Mouse (Mus musculus) frontal cortex, postnatal 14 days (tissue): ENCODE results near the gene Dcaf10.
"Not testable (repeated sequence)": the region's sequence is repeated elsewhere in the genome, so short reads cannot be mapped to it uniquely, and the experiment has no call there.

Source experiments
- DNase-seq, 2 experiments: peaks; one replicate each; pipeline ENCODE4 v3.0.0; 2022; ENCODE audit warnings: low spot score in 2 of 2

Gene Dcaf10

DNA sequence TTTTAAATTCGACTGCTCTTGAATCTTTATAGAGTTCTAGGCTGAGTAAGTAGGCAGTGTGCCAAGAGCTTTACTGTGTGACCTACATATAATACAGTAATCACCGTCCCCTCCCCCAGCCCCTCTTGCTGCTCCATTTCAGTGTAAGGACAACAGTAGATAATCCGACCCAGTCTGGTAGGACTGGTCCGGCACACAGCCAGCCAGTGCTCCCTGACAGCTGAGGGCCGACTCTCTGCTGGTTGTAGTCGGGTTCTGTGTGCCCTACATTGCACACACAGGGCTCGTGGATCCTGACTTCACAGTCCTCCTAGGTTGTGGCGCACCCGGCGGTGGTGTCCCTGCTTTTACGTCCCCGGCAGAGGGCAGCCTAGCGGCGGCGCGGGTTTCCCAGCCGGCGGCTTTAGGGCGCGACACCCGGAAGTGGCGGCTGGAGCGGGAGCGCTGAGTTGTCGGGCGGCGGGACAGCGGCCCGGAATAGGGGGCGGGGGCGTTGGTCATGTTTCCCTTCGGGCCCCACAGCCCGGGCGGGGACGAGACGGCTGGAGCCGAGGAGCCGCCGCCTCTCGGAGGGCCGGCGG, at the start of gene Dcaf10:
Gene Dcaf10, plus strand, starts transcription at position 433 of the 581 bp plus-strand sequence.
- DNase-seq, result peak; percentile 80 to 91

DNA sequence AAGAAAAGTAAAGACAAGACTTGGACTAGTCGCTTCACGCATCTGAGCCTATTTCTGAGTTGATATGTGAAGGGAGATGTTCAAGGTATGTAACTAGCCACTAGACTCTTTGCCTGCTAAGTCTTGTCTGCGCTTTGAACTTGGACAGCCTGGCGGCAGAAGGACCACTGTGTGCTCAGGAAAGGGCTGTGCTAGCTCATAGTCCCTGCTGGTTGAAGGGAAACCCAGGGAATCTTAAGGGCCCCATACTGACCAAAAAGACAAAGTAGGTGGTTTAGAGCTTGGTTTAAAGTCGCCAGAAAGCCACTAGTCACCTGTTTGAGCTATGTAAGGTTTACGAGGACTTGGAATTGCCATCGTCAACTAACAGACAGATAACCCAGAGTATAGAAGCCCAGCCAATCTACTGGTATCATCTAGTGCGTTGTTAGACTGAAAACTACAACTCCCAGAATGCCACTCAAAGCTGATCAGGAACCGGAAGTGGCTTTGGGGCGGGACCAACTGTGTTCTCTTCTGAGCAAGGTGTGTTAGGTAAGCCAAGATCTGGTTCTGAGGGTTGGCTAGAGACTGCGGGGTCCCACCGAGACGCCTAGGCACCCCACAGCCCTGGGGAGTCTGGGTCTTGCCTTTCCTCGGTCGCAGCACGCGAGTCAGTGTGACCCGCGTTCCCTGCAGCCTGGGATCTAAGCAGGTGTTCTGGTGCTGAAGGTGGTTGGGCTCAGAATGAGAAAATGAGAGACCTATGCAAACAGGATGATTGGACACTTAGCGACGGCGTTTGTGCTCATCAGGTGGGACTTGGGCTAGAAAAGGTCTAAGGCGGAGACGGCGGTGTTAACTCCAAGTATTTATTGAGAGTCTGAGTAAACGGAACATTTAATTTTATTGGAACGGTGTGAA, 45.0 kb upstream of the Dcaf10 start, which contains the start of gene Trmt10b:
Gene Trmt10b, plus strand, starts transcription at position 466 of the 903 bp plus-strand sequence.
- peak; percentile 46 to 50 for DNase-seq

DNA sequence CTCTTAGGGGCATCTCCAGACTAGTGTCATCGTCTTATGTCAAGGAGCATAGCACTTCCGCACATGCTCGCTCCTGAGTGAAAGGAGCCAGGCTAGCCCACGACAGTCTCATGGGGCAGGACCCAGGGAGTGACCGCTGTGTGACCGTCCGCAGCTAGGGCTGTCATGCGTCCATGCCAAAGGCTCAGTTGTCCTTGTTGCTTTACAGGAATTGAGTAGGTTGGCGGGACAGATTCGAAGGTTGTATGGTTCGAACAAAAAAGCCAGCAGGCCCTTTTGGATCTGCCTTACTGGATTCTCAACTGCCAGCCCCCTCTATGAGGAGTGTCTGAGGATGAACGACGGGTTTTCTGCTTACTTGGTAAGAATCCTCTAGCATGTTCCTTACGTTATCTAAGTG, 36.4 kb upstream of the Dcaf10 start:
- DNase-seq, result no peak

DNA sequence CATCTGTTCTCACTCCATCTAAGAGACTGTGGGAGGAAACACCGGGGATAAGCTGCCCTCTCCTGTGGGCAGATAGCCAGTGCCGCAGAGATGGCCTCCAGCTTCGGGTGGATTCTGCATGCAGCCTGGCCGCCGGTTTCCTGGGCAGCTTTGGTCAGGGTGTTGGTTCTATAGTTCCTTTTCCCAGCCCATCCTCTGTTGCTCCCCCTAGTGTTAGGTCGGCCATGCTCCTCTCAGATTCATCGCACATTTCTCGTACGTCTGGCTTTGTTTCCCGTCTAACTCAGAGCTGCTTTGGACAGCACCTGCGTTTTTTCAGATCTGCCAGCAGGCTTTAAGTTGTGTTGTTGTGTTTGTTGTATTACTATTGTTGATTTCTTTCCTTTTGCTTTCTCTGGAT, 33.9 kb upstream of the Dcaf10 start:
- no peak for DNase-seq

DNA sequence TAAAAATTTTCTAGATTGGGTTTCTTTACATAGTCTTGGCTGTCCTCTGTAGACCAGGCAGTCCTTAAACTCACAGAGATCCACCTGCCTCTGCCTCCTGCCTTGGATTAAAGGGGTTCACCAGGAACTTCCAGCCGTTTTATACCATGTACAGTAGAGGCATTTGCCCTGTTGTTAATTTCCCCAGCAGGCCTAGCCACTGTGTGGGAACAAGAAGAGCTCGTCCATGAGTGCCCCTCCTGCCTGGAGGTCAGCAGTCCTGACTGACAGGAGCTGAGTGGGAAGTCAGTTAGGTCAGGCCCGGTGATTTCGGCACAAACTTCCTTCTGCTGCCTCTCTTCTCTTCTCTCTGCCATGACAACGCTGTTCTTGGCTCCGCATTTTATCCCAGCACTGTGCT, 33.3 kb upstream of the Dcaf10 start:
- DNase-seq, result no peak

DNA sequence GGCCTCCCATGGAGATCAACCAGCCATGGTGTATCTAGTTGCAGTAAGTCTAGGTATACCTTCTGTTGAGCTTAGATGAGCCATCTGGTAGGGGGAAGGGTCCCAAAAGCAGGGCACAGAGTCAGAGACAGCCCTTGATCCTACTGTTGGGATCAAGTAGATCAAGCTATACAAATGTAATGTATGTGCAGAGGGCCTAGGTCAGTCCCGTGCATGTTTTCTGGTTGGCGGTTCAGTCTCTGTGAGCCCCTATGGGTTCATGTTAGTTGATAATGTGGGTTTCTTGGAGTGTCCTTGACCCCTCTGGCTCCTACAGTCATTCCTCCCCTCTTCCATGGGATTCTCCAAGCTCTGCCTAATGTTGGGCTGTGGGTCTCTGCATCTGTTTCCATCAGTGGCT, 30.8 kb upstream of the Dcaf10 start:
- DNase-seq, result no peak

DNA sequence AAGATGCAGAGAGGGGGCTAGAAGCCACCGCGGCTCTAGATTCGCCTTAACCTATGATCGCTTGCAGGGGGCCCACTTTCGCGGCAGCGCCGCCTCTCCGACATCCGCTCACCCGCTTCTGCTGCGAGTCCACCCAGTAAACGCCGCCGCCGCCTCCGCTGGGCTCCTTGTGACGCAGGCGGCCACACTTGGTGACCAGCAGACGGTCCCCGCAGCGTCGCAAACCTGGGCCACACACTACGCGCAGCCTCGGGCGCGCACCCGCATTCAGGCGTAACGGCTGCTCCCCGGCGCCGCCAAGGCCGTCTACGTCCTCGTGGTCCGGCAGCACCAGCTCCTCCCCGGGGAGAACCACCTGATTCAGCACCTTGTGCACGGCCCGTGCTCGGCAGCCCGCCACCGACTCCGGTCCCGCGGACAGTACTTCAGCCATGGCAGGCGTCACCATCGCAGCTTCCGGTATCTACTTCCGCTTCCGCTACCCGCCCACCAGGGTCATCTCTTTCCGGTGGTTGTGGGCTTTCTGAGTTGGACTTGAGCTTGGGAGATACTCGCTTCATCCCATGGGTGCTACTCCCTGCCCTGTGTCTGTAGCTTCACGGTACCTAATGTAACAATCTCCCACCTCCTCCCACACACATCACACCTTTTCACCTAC, 21.6 kb upstream of the Dcaf10 start:
- peak; percentile 68 to 73 for DNase-seq

DNA sequence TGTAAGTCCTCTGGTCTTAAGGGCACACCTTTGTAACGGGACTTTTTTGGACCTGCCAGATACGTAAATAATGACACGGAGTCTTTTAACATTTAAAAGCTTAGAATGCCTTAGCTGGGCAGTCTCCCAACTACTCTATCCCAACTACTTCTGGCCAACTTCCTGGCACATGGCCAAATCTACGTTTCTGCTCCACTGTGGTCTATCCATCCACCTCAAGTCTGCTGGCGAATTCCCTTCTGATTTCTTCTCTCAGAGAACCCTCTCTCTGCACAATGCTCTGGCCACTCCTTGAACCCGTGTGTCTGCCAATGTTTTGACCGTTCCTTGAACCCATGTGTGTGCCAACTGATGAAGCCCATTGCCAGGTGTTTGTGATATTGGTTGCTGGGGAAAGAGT, 10.8 kb upstream of the Dcaf10 start:
- no peak for DNase-seq

DNA sequence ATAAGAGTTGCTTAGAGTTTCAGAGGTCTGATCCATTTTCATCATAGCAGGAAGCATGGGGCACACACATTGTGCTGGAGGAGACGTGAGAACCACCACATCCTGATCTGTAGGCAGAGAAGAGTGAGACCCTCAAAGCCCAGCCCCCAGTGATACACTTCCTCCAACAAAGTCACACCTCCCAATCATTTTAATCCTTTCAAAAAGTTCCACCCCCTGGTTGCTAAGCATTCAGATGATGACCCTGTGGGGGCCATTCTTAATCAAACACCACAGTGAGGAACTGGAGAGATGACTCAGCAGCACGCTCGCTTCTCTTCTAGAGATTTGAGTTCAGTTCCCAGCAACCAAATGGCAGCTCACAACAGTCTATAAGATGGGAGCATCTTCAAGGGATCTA, 9.4 kb upstream of the Dcaf10 start:
- DNase-seq, result no peak

DNA sequence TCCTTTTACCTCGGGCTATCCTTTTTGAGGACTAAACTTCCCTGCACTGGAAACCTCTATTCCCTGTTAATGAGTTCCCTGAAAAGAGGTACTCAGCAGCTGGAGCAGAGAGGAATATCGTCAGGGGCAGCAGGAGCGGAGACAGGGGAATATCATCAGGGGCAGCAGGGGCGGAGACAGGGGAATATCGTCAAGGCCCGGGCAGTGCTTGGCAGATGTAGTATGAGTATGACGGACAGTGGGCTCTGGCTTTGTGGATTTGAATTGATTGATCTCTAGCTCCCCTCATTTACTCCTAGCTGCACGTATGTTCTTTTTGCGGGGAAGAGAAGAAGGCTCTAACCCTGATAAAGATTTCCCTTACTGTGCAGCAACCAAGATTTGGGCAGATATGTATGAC, 675 bp upstream of the Dcaf10 start:
- no peak for DNase-seq

DNA sequence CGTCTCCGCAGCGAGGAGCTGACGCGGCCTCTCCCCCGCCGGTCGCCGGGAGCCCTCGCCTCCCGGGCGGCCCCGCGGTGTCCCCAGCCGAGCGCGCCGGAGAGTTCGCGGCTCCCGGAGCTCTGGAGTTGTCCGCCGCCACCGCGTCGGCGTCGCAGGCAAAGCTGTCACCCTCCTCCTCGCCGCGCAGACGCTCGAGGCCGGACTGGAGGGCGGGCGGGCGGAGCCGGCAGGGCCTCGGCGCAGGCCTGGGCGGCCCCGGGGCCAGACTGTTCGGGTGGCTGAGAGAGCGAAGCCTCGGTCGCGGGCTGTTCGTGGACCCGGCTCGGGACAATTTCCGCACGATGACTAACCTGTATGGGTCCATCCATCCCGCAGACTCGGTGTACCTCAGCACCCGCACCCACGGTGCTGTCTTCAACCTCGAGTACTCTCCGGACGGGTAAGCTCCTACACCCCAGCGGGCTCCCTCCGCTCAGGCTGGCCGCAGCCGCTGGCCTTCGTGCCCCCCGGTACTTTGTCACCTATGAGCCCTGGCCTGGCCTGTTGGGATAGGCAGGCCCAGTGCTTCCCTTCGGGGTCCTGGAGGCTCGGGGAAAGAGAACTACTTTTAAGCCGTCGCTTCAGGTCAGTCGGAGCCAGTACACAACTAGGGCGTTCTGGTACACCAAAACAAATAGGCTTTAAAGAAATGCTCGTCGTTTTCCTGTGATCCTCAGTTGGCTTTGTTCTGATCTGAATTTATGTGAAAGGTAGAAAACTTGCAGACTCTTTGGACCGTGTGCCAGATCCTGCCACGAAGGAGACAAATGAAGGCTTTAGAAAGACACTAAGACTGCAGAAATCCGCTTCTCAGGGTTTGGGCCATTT, 620 bp downstream of the Dcaf10 start, which contains the start of gene Exosc3:
Gene Exosc3, minus strand, starts transcription at position 447 of the 870 bp plus-strand sequence.
- DNase-seq, result peak in 1 of 2 experiments; percentile 23

DNA sequence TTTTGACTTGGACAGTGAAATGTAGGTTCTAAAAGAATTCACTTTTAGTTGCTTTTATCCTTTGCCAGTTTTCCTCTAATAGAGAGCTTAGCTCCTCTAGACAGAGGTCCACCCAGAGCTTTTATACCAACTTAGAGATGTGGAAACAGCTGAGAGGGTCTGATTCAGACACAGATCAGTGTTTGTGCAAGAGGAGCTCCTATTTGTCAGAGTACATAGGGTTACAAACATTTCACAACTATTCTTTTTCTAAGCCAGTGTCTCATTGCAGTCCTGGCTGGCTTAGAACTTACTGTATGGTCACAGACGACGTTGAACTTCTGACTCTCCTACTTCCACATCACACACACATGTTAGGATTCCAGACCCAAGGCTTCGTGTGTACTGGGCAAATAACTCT, 14.8 kb downstream of the Dcaf10 start:
- no peak for DNase-seq

DNA sequence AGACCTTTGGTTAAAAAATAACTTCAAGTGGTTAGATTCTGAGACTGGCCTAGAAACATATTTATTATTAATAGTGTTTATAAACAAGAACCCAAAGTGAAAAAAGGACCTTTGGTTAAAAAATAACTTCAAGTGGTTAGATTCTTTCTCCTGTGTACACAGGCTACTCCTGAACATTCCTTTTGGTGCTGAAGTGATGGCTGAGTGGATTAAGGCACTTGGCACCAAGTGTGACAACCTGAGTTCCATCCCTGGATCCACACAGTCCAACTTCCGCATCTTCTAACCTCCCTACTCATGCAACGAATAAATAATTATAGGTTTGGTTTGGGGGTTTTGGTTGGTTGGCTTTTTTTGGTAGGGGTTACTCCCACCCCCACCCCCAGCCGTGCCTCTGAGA, 29.4 kb downstream of the Dcaf10 start:
- no peak for DNase-seq

DNA sequence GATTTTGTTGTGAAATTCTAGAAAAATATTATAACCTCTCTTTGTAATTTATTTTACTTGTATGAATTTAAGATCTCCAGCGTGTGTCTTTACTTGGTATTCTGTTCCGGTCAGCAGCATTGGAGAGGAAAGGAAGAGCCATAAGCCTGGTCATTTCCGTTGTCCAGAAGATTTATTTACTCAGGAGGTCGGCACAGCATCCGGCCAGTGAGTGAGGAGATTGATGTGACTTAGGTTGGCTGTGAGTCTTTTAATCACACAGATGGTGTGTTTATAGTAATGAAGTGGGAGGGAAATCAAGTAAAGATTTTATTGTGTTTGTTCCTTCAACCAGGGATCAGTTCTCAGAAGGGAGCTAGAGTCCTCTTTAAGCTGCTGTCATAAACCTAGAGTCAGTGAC, 33.0 kb downstream of the Dcaf10 start:
- DNase-seq, result no peak

DNA sequence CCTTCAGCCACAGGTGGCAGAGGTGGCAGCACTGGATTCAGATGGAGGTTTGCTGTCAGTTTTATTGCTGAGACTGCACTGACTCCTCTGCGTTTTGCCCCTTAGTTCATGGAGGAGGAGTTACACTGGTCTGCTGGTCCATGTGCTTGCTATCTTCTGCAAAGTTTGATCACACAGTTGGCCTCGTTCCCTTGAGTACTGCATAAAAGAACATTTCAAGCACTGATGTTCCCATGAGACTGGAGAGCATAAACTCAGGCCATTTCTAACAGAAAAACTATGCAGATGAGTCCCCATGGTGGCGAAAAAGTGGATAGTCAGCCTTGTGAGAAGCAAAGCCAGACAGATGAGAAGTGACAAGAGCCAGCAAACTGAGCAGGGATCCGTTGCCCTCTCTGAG, 34.7 kb downstream of the Dcaf10 start:
- no peak for DNase-seq

DNA sequence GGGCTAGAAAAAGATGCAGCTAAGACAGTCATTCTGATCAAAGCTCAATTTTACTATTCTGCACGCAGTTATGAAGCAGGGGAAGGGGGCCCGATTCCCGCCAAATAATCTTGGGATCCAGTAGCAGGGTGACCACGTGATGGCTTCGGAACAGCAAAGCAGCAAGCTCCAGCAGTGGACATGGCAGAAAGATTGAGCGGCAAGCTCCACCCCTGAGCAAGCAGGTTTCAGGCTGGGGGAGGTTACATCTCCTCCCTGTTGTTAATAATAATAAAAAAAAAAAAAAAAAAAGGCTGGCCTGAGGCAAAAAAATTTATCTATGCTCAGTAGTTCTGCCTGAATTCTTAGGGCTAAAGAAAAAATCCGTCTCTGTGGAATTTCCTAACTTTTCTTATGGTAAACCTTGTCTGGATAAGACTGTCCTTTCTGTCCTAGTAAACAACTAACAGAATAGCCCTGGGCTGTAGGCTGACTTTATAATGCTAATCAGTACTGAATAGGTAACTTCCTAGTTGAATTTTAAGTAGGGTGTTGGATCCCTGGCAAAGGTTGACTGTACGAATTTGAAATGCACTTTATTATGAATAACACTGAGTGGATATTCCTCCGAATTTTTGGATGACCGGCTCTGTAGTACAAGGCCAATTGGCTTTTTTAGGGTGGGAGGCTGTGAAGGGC, 39.1 kb downstream of the Dcaf10 start:
- DNase-seq, result not testable (repeated sequence)

DNA sequence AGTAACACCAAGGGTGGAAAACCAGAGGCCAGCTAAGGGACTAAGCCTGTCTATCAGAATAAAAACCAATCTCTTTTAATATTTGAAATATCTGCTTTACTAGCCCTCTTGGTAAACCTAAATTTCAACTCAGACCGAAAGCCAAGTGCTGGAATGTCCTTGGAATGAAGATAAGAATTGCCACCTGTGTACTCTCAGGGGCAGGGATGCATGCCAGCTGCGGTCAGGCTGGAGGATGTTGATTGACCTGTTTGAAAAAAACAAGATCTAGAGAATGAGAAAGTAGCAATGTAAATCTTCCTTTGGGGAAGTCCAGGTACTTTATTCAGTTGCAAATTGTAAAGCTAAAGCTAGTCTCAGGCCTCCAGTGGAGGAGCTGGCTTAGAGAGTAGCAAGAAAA, 40.2 kb downstream of the Dcaf10 start:
- DNase-seq, result not testable (repeated sequence)

DNA sequence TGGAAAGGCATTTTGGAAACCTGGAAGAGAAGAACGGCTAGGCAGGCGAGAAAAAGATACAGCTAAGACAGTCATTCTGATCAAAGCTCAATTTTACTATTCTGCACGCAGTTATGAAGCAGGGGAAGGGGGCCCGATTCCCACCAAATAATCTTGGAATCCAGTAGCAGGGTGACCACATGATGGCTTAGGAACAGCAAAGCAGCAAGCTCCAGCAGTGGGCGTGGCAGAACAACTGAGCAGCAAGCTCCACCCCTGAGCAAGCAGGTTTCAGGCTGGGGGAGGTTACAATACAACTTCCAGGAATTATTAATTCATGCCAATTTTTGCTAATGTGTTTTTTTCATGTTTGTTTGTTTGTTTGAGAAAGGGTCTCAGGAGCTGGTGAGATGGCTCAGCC, 45.4 kb downstream of the Dcaf10 start:
- DNase-seq, result not testable (repeated sequence)

DNA sequence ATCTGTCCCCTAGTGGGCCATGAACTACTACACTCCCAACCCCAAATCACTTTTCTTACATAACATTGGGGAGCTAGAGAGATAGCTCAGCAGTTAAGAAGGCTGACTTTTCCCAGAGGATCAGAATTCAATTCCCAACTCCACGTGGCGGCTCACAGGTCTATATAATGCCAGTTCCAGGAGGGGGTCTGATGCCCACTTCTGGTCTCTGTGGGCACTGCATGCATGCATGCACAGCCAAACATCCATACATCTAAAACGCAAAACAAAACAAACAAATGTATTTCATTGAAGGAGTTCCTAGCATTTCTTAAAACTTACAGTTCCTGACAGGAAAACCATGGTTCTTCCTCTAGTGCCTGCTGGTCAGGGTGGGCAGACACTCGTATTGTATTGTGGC, 50.2 kb downstream of the Dcaf10 start:
- DNase-seq, result no peak

DNA sequence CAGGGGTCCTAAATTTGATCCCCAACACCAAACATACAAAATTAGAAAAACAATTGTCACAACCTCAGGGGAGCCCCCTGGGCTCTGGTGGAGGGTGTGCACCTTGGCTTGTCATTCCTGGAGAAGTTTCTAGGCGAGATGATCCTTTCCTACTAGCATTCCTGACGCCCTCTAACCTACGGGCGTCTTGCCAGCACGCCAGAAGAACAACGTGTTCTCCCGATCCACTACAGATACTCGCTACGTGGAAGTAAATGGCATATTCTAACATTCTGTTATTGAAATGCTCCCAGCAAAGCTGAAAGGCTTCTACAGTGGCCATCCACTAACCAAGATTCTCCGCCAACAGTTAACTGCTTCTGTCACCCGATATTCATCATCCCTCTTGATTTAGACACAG, 50.7 kb downstream of the Dcaf10 start:
- no peak for DNase-seq

DNA sequence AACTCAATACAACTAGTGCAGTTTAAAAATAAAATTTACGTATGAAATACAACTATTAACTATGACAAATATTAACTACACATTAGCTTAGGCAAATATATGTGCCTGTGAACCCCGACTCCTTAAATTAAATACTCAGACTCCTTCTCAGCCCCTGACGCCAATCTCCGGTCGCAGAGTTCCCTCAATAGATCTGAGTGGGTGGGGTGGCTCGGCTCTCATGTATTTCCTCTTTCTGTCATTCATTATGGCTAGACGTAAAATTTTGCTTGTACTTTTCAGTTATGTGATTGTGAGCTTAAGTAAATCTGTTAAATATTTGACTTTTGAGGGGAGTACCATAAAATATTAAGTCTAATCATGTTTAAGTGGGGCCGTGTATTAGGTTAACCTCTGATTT, 51.1 kb downstream of the Dcaf10 start:
- DNase-seq, result no peak
